Mouse (Mus musculus): Measurements from ENCODE around the gene Arhgap4.

The Arhgap4 gene

GRCm38 (mm10) chrX:73914827-73915703 is 6.6 kb downstream of the Arhgap4 start:
- DNase-seq = peak; percentile 93 to 94

- no peak for DNase-seq
Observed at GRCm38 (mm10) chrX:73911588-73911987, 10.1 kb downstream of the Arhgap4 start.

- DNase-seq = no peak
Observed at GRCm38 (mm10) chrX:73911156-73911555, 10.5 kb downstream of the Arhgap4 start.

GRCm38 (mm10) chrX:73910451-73910850 is 11.2 kb downstream of the Arhgap4 start:
- peak in 1 of 2 experiments; percentile 47 for DNase-seq

- DNase-seq = no peak
Observed at GRCm38 (mm10) chrX:73910049-73910448, 11.6 kb downstream of the Arhgap4 start.

GRCm38 (mm10) chrX:73897959-73898358 is 23.7 kb downstream of the Arhgap4 start:
- DNase-seq = no peak

GRCm38 (mm10) chrX:73895719-73896118 is 26.0 kb downstream of the Arhgap4 start, which contains the start of gene L1cam:
Gene L1cam (minus strand): TSS chrX:73896105.
- peak; percentile 38 to 58 for DNase-seq

- DNase-seq = no peak
Observed at GRCm38 (mm10) chrX:73892833-73893232, 28.8 kb downstream of the Arhgap4 start.

- DNase-seq = peak in 1 of 2 experiments; percentile 43
Observed at GRCm38 (mm10) chrX:73891551-73892152, 30.0 kb downstream of the Arhgap4 start, which contains the start of gene Avpr2. Gene Avpr2 (plus strand): TSS chrX:73892102.

GRCm38 (mm10) chrX:73881463-73881862 is 40.2 kb downstream of the Arhgap4 start:
- DNase-seq = peak; percentile 18 to 66

- DNase-seq = peak in 1 of 2 experiments; percentile 7
Observed at GRCm38 (mm10) chrX:73881036-73881427, 40.6 kb downstream of the Arhgap4 start.

- DNase-seq = peak; percentile 29 to 44
Observed at GRCm38 (mm10) chrX:73880194-73881035, 41.3 kb downstream of the Arhgap4 start.

- DNase-seq = no peak
Observed at GRCm38 (mm10) chrX:73877014-73877413, 44.7 kb downstream of the Arhgap4 start.

- DNase-seq = no peak
Observed at GRCm38 (mm10) chrX:73875881-73876280, 45.8 kb downstream of the Arhgap4 start.

- no peak for DNase-seq
Observed at GRCm38 (mm10) chrX:73871956-73872355, 49.7 kb downstream of the Arhgap4 start.

- DNase-seq = no peak
Observed at GRCm38 (mm10) chrX:73871474-73871873, 50.2 kb downstream of the Arhgap4 start.

GRCm38 (mm10) chrX:73869334-73869733 is 52.3 kb downstream of the Arhgap4 start:
- DNase-seq = peak in 1 of 2 experiments; percentile 4

- DNase-seq = no peak
Observed at GRCm38 (mm10) chrX:73867852-73868251, 53.8 kb downstream of the Arhgap4 start.

GRCm38 (mm10) chrX:73867256-73867655 is 54.4 kb downstream of the Arhgap4 start:
- no peak for DNase-seq

- DNase-seq = no peak
Observed at GRCm38 (mm10) chrX:73864692-73865091, 57.0 kb downstream of the Arhgap4 start.

- DNase-seq = no peak
Observed at GRCm38 (mm10) chrX:73855087-73855408, 66.6 kb downstream of the Arhgap4 start.

- no peak for DNase-seq
Observed at GRCm38 (mm10) chrX:73854326-73855086, 67.2 kb downstream of the Arhgap4 start.
